In genomic region chr6:124965088-124965719, GRCm38 (mm10) we compare ENCODE assay signal across 1 mouse cellular context.
TF ChIP-seq lines count a peak whose summit lies in the region.

Gene Cops7a, minus strand, starts transcription at chr6:124965538.

TF ChIP-seq in CH12.LX, 34 proteins besides CTCF, POLR2A, EP300 and RAD21 (continued from another document):
- no peak for TF ChIP-seq ZKSCAN1 (IDR thresholded peaks at IDR 0.05; ENCODE audit: borderline replicate concordance, low read depth, low read length)
- no peak for TF ChIP-seq CHD1 (IDR thresholded peaks at IDR 0.05; ENCODE audit: low read depth, low read length)
- peak; percentile 97 for TF ChIP-seq HCFC1 (IDR thresholded peaks at IDR 0.05; ENCODE audit: low read depth, low read length)
- peak; percentile 95 for TF ChIP-seq TCF12 (IDR thresholded peaks at IDR 0.05; ENCODE audit: low read depth, low read length)
- TF ChIP-seq ZNF384 (IDR thresholded peaks at IDR 0.05; ENCODE audit: low read depth, low read length): no peak
- TF ChIP-seq PAX5 (IDR thresholded peaks at IDR 0.05; ENCODE audit: low read length): no peak
- TF ChIP-seq MAFK (IDR thresholded peaks at IDR 0.05; ENCODE audit: insufficient replicate concordance, low read length): no peak
- TF ChIP-seq ELF1 (IDR thresholded peaks at IDR 0.05; ENCODE audit: low read depth, low read length): peak; percentile 98
- TF ChIP-seq RCOR1 (conservative IDR thresholded peaks at IDR 0.05; ENCODE audit: low read depth, low read length): no peak
- TF ChIP-seq SMC3 (IDR thresholded peaks at IDR 0.05; ENCODE audit: low read depth, low read length): no peak
- 0 out of 2 replicates have a peak, but pooled peaks have one; percentile 31 for TF ChIP-seq E2F4 (IDR thresholded peaks at IDR 0.05; ENCODE audit: insufficient replicate concordance, low read depth, low read length)
- peak; percentile 98 for TF ChIP-seq MXI1 (IDR thresholded peaks at IDR 0.05; ENCODE audit: low read depth, low read length)
- no peak for TF ChIP-seq UBTF (IDR thresholded peaks at IDR 0.05; ENCODE audit: low read depth, low read length)
- peak; percentile 94 for TF ChIP-seq KAT2A (IDR thresholded peaks at IDR 0.05; ENCODE audit: insufficient replicate concordance, low read length)
- peak; percentile 94 for TF ChIP-seq BHLHE40 (IDR thresholded peaks at IDR 0.05; ENCODE audit: low read depth, low read length)
- peak; percentile 96 for TF ChIP-seq MAZ (IDR thresholded peaks at IDR 0.05; ENCODE audit: low read depth, low read length)
- peak; percentile 99 for TF ChIP-seq MYC (IDR thresholded peaks at IDR 0.05; ENCODE audit: low read depth, low read length)
- TF ChIP-seq ZMIZ1 (IDR thresholded peaks at IDR 0.05; ENCODE audit: low read depth, low read length): peak; percentile 90
- peak; percentile 58; the same call in 1 of the 2 replicates for TF ChIP-seq GABPA (IDR thresholded peaks at IDR 0.05; ENCODE audit: insufficient replicate concordance, low read depth, low read length)
- TF ChIP-seq MAX (IDR thresholded peaks at IDR 0.05; ENCODE audit: low read length): peak; percentile 100
- TF ChIP-seq ETS1 (conservative IDR thresholded peaks at IDR 0.05; ENCODE audit: low read depth, low read length): peak; percentile 16; the same call in 1 of the 2 replicates
- TF ChIP-seq NELFE (IDR thresholded peaks at IDR 0.05; ENCODE audit: low read depth, low read length): peak; percentile 79
